Mouse (Mus musculus) testis, postnatal 10 days (tissue): ENCODE results near the gene Pop5.

ENCODE experiments used
- DNase-seq: peaks from one replicate; pipeline ENCODE4 v3.0.0; 2021; ENCODE audit warnings: low spot score

Gene Pop5

DNA sequence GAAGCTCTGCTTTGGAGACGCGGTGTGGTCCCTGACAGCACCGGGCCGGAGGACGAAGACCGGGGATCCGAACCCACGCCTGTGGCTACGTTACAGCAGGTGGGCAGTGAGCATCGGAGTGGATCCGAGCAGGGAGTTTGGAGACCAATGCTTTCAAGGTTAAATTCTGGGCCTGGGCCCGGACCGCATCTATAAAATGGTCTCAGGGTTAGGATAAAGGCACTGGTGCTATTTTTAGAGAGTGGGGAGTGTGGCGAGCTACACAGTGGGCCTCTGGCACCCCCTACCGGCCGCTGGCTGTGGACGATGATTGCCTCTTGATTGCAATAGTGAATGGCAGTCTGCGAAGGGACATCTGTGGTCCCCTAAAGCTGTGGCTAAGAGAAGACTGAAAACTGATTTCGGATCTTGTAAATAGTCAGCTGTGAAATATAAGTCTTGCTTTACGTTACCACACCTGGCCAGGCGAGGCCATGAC is at the start of gene Pop5:
Pop5 (plus strand) TSS at position 51 of the 478 bp plus-strand sequence.
- DNase-seq = peak; percentile 97

DNA sequence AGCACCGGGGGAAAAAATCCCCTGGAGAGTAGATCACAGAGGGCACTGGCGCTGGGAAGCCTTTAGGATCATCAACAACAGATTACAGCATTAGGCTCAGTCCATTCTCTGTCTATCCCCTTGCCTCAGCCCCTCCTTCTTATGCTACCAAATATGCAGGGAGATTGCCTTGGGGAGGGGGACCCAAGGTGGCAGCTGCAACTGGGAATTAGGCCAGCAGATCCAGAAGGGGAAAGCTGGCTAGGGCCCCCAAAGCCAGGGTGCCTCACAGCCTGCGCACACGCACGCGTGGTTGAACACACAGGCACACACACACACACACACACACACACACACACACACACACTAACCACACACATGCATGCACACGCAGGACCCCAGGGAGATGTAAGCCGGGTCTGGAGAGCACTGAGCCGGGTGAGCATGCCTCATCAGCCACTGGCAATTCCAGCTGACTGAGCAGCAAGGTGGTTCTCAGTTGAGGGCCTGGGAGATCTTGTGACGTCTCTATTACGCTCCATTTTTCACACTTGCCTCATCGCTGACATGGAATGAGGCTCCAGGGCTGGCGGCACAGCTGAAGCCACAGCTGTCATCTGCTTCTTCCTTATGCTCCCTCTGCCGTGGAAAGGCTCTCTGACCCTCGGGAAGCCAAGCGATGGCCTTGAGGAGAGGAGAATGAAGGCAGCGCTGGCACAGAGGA is 49.1 kb upstream of the Pop5 start:
- no peak for DNase-seq

DNA sequence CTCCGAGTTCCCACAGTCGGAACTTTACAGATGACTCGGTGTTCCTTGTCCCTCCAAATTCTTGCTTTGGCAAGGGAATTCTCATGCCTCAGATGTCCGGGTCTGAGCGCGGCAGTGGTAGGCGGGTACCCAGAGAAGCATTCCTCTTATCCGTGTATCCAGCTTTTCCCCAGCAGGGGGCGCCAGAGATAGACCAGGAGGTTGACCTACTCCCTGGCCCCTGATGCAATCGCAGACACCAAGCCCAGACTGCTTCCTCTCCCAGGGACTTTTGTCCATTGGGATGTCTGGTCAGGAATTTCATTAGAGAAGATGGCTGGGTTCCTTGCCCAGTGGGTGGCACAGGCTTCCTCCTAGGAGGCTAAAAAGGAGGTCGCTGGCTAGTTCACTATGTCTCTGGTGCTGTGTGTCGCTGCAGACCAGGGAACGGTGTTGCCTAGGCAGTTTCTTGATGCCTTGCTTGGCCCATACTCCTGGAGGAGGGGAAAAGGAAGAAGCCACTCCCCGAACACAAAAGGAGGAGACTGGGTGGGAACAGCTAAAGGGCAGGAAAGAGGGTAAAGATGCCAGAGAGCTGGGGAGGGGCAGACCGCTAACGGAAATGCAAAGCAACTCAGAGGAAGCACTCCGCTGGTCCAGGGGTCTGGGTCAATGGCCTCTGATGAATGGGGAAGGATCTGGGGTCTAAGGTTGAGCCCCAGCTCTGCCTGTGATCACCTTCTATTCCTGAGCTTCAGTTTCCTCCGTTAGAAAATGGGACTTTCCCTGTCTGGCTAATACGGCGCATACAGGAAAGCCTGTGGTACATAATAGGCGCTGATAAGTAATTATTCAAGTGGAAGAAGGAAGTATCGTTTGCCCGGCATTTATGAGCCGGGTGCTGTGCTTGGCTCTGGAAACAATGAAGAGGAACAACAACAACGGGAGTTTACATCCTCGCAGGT is 48.2 kb upstream of the Pop5 start:
- peak; percentile 96 for DNase-seq

DNA sequence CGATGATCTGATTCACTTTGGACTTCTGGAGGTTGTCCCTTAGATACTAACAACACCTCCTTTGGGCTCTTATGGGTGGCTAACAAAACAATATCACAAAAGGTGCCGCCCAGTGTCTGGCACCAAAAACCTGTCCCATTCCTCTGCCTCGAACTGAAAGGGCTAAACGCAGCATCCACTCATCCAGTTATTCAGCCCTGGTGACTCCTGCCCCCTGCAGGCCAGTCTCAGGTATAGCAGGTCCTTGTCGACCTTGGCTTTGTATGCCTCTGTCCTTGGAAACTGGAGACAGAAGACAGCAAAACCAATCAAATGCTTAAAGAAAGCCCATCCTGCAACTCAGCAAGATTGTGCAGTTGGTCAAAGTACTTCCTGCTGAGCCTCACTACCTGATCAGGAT is 46.8 kb upstream of the Pop5 start:
- DNase-seq = peak; percentile 70

DNA sequence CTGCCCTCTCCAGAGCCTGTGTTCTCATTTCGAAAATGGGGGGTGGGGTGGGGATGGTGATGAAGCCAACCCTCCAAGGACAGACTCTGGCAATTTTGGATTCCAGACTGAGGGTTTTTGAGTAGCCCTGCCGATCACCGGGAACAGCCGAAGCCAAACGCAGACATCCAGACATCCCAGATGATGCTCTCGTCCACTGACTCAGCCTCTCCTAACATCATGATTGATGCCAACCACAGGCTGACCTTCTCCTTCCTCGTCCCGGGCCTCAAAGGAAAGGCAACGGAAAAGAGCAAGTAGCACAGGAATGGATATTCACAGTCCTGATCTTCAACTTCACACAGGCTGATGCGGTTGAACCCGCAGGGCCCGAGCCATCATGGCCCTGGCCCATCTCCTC is 45.6 kb upstream of the Pop5 start:
- DNase-seq = no peak

DNA sequence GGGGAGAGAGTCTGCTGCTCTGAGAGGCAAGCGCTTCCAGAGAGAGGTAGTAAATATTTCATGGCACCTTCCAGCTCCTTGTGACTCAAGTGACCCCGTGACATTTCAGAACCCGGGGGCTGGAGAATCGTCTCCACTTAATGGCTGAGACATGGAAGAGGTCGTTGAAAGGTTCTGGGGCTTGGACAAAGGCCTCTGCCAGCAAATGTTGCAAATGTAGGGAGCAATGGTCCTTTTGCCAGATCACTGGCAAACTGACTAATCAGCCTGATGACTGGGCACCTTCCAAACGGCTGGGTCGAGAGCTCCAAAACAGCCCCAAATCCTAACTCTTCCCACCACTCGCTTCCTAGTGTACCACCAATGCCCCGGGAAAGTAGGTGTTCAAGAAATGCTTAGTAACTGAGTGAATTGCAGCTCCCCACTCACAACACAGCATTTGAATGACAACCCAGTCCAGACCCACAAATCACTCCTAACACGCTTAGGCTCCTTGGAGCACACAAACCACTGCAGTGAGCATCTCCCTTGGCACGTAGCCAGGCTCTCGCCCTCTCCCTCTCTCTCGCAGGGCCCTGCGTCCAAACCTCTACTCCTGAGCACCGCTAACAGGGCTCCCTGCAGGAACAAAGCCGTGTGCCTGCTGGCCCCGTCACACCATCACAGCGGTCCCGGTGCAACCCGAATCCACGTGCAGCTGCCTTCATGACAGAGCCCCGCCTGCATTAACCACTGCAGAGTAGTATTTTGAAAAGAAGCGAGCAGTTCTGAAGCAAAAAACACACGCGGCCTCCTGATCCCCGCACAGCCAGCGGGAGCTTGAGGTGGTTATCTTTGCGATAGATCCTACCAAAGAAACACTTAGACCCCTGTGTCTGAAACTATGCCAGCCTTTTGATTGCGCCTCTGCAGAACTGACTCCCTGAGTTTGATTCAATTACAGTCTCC is 43.5 kb upstream of the Pop5 start:
- peak; percentile 74 for DNase-seq

DNA sequence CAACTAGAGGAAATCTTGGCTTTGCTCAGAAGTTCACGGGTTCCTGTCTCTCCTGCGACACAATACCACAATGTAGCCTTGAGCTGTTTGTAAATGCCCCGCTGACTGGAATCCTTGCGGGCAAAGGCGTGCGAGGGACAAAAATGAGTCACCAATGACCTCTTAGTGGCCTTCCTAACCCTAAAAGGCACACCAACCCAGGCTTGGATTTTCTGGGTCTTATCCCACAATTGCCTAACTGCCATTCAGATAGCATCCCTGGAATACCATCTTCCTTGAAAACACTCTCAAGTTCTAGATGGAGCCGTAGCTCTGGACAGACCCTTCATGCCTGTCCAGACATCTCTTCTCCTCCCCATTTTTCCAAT is 42.8 kb upstream of the Pop5 start:
- DNase-seq = no peak

DNA sequence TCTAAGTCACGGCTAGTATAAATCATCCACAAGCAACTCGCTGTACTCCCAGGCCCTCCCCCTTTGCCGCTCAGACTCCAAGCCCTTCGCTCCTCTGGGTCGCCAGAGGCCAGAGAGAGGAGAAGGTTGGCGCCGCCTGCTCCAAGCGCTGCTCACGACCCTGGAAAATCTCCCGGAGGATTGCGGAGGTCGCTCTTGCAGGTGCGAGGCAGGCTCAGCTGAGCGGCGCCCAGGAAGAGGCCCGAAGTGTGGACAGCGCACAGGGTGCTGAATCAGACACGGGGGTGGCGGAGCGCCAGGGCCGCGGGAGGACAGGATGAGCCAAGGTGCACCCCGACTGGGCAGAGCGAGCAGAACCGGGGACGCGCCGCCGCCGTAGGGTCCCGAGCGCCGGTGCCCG is 42.4 kb upstream of the Pop5 start:
- peak; percentile 91 for DNase-seq

DNA sequence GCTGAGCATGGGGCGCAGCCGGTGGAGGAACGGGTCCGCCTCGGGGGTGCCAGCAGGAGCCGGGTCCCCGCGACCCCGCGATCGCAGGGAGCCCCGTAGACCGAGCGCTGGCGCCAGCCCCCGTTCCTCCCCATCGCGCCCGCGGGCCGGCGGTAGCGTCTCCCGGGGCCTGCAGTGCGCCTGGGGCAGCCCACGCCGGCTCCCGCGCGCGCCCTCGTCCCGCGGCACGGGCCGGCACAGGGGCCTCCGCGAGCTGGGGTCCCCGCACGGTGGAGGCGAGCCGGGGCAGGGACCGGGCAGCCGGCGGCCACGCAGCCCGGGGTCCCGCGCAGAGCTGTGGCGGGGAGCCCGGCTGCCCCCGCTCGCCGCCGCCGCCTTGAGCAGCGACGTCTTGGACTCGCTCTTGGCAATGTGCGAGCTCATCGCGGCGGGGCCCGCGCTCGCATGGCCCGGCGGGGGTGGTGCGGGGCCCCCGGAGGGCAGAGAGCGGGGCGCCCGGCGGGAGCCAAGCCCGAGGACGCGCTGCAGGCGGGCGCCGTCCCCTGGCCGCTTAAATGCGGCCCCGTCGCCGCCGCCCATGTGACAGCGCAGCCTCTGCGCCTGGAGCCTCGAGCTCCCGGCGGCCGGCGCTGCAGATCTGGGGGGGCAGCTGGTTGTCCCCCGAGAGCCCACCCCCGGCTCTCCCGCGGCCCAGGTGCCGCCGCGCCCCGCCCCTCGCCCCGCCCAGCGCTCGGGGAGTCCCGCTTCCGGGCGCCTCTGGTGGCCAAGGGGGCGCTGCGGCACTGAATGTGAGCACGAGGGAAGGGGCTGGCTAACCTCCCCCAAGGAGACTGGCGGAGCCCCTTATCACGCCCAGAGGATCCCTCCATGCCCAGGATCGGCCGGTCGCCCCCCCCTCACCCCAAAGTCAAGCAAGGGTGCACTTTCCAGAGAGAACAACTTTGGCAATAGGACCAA is 41.7 kb upstream of the Pop5 start, which contains the start of gene Cabp1:
Cabp1 (minus strand) TSS at position 713 of the 957 bp plus-strand sequence.
- peak; percentile 82 for DNase-seq

DNA sequence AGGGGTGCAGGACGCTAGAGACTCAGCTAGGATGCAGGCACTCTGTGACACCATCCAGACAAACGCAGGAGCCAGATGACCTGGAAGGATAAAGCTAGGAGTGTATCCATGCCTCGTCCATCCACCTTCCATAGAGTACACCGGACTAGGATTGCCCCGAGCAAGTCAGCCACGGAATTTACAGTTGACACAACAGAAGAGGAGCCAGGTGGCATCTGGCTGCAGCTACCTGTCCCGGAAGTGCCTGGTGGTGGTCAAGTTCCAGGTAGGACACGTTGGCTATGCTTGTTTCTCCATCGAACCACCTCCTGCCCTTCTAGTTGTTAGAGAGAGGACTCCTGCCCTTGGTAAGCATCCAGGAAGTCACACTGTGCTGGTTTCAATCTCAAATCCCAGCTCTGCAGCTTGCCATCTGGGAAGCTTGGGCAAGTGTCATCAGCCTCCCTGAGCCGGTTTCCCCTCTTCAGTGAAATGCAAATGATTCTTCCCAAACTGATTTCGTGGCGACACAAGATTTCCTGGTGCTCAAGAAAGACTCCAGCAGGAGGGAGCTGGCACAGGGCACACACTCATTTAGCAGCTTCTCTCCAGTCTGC is 40.9 kb upstream of the Pop5 start:
- no peak for DNase-seq

DNA sequence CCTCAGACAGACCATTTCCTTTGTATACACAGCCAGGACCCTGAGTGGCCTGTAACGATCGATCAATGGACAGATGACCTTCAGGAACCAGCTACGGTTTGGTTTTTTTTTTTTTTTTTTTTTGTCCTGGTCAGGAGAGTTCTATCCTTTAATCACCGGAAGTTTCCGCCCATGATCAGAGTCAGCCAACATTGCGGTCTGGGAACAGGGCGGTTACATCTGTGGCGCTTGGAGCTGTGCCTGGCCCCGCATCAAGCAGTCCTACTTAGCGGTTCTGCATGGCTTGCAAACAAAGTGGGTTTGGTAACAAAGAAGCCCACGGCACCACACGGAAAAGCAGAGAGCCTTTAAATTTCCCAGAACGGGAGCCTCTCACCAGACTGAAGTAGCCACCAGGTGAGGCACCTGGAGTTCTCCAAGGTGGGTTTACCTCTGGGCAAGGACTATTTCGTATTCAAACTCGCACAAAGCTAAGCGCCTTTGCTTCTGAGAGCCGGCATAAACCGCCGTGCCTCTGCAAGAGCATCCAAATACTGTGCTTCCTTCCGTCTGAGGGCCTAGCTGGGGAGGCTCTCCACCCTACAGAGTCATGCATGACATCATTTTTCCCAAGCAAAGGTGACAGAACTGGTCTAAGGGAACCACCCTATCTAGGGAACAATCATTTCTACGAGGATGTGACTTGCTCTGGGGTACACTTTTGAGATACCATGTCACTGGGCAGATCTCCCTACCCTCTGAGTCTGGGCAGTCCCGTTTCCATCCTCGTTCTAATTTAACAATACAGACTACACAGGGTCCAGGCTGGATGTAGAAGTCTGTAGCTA is 31.7 kb upstream of the Pop5 start:
- DNase-seq = no peak

DNA sequence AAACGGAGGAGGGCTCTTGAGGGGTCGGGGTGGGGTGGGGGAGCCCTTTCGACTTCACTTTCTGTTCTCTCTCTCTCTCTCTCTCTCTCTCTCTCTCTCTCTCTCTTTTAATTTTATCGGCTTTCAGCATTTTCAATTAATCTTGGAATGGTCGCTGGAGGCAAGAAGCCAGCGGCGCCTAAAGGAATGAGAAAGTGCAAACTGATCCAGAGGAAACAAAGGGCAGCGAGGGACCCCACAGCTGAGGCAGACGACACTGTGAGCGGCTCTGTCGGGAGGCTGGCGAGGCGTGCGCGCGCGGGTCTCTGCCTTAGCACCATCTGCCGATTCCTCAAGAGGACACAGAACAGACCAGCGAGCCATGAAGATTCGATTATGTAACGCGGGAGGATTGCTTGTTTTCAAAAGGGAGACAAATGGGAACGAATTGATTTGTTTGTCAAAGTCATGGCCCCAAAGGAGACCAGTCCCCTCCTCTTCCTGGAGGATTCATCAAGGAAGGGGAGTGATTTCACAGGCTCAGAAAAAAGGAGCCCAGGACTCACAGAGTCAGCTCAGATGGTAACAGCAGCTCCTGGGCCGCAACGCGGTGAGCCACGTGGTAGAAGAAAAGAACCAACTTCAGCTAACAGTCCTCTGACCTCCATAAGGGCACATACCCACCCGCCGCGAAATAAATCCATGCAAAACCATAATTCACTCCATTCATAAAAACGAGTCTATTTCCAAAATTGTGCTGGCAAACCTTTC is 30.9 kb upstream of the Pop5 start:
- peak; percentile 55 for DNase-seq

DNA sequence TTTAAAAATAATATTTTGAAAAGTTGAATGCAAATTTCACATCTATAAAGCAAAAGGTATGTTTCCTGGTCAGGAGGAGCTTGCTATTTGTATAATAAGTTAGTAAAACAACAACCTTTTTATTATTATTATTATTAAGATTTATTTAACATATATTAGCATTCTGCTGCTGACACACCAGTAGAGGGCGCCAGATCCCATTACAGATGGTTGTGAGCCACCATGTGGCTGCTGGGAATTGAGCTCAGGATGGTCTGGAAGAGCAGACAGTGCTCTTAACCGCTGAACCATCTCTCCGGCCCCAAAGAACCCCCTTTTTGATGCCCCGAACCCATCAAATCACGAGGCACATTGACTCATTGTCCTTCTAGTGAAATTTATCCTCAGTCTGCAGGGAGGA is 28.4 kb upstream of the Pop5 start:
- DNase-seq = no peak

DNA sequence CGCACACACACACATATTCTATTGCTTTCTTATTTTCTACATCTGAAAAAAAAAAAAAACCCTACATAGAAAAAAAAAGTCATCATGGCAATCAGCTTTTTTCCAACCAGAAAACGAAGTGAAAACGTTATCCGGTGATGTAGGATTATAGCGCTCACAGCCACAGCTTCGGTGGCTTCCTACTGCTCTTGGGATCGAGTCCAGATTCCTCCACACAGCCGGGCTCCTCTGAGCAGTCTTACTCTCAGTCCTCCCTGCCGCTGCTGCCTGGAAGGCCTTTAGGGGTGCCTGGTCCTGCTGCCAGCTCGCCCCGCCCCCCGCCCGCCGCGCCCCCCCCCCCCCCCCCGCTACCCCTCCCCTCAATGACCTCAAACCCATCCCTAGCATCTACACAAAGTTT is 27.7 kb upstream of the Pop5 start:
- DNase-seq = no peak

DNA sequence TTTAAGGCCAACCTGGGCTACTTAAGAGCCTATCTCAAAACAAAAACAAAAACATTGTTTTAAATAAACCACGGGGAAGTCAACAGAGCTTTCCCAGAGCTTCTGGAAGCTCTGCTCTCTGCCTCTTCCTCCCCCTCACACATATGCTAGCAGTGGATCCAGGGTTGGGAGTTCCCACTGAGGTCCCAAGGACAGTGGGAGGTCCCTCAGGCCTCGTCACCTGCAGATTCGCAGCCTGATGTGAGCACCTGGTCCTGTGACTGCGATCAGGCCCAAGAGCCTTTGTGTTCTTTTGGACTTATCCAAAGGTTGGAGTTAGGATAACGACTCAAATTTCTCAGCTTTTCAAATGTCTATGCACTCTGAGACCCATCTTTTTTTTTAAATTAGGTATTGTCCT is 27.0 kb upstream of the Pop5 start:
- DNase-seq = no peak

DNA sequence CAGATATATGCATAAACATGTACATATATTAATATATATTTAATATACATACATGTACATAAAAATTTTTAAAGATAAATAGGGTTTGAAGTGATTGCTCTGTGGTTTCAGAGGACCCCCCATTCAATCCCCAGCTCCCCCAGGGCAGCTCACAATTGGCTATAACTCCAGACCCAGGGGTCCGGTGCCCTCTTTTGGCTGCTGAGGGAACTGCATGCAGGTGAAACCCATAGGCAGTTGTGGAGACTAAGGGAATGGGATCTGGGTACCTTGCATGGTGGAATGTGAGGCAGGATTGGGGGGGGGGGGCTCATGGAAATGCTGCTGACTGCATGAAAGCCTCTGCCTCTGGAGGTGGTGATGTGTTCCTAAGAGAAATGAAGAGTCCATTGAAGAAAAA is 25.3 kb upstream of the Pop5 start:
- DNase-seq = no peak

DNA sequence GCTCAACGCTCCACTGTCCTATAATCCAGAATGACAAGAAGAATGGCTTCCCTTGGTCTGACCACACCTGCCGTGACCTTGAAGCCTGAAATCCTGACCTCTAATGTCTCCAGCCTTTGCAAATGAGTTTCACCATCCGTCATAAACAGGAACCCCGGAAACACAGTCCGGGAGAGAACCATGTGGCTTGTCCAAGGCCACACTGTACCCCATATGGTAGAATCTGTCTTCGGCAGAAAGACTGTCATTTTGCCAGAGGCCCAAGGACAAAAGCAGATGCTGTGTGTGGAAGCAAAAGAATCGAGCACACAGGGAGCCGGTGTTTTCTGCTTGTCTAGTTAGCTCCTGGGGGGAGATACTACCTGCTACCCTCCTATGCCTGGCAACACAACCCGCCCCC is 23.2 kb upstream of the Pop5 start:
- no peak for DNase-seq

DNA sequence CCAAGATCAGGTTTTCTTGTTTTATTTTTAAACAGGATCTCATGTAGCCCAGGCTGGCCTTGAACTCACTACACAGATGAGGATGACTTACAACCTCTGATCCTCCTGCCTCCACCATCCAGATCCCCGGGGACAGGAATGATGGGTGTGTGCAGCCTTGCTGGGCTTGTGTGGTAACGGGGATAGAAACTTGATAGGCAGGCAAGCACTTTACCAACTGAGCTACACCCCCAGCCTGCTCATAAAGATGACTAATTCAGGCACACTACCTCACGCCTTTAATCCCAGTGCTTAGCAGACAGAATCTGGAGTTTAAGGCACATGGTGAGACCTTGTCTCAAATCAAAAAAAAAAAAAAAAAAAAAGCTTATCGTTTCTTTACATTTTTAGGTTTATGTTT is 22.8 kb upstream of the Pop5 start:
- no peak for DNase-seq

DNA sequence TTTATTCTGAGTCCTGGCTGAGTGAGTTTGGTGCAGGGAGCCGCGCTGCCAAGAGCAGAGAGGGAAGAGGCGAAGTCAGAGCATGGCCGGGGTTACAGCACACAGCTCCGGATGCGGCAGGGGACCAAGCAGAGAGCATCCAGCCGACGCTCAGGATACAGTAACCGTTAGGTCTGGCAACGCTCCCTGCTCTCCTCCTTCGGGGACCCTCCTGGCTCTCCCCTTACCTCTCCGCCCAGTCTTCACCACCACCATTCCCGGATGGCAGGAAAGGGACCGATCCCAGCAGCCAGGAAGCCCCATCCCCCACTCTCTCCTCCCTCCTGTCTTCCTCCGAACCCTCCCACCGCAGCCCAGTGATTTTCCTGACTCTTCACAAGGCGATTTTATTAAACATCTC is 20.8 kb upstream of the Pop5 start:
- DNase-seq = no peak
